Mouse (Mus musculus) granulocyte monocyte progenitor cell, adult 5-6 weeks (primary cell): ENCODE data around the gene Ptpn4. TPM values are rescaled to one million over a fixed set of nuclear protein-coding genes. Genes with fewer than 3 reads are reported as not detected.

Experiments used
- ATAC-seq: replicated peaks from 2 replicates; pipeline ENCODE4 v1.8.0; 2016; ENCODE audit warnings: mild to moderate bottlenecking, moderate TSS enrichment, inconsistent platforms; ENCODE audit not compliant: poor library complexity, severe bottlenecking
- total RNA-seq, 2 experiments: library from RNA; stranded (forward) in 1 of 2; stranded (reverse) in 1 of 2; fragments of 200-712, 200-1000 nt in 1 of 2; fragments of >200 nt in 1 of 2; fragmentation: Nextera tagmentation in 1 of 2; gene quantifications; 2 replicates each; pipeline ENCODE4 v1.2.3; 2014 to 2017

Ptpn4 gene
- 23.0 and 28.0 TPM in 2 replicates for total RNA-seq (2014; fragmentation: Nextera tagmentation)
- total RNA-seq (2017) = 13.6 and 20.3 TPM in 2 replicates

DNA sequence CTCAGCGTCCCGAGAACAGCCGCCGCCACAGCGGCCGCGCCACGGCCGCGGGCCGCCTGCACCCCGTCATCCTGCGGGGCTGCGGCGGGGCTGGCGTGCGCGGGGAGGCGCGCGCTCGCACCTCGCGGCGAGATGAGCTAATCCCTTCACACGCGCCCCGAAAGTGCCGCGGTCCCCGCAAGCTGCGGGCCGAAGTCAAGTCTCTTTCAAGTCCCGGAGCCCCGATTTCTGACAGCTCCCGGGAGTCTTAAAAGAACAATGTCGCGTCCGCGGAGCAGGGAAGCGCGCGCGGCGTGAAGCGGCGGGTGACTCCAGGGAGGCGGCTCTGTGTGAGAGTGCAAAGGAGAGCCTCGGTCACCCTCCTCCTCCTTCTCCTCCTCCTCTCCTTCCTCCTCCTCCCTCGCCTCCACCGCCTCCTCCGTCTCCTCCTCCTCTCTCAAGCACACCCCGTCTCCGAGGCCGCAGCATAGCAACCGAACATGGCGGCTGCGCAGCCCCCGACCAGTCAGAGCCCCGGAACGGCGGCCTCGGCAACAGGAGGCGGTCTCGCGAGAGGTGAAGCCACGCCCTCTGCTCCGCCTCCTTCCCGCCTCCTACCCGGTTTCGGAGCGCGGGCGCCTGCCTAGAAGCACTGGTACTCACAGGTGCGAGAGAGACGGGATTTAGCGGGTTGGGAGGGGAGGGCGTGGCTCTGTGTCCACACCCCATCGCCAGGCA lies at the start of gene Ptpn4:
Ptpn4 (minus strand) TSS at position 579 of the 717 bp plus-strand sequence.
- ATAC-seq = peak; percentile 98

DNA sequence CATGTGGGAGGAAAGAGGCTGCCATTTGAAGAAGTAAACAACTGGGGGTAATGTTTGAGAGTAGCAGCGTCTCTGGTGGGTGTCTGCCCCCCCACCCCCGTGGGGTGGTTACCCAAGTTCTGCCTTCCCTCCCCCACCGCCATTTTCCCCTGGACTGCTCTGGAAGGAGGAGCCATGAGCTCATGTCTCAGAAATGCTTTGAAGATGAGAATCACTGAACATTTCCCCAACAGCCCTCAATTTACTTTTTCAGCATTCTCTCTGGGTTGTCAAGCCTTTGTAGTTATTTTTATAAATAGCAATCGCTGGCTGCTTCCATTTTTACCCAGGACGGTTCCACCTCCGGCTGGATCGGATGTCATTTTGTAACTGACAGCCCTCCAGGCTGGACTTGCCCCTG lies 48.9 kb upstream of the Ptpn4 start:
- no peak for ATAC-seq

DNA sequence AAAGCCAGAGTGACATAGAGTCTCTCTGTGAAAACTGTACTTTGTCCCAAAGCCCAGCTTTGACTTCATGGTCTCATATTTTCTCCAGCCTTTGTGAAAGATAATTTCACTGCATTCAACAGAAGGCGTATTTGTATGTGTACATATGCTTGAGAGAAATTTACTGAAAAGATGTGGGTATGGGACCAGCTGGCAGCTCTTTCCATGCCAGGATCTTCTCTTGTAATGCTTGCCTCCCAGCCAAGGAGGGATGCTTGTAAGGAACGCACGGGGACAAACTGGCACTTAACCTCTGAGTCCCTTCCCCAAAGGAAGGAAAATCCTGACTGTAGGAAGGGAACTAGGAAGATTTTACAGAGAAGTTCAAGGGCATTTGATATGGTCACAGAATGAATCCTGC lies 46.9 kb upstream of the Ptpn4 start:
- ATAC-seq = no peak

DNA sequence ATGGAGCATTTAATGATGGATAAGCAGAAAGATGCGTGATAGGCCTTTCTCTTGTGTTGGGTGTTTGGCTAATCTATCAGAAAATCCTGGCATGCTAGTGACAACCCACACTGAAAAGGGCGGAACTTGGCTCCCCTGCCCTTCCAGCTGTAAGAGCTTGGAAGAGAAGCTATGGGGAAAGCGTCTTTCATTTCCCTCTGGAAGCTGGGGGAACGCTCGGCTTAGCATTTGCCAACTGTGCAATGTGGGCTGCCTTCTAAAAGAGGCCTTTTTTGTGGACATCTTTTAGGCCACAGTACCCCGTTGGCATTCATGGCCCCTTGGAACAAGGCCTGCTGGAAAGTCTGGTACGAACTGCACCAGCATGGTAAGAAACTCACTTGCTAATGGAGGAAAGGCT lies 41.5 kb upstream of the Ptpn4 start:
- ATAC-seq = no peak

DNA sequence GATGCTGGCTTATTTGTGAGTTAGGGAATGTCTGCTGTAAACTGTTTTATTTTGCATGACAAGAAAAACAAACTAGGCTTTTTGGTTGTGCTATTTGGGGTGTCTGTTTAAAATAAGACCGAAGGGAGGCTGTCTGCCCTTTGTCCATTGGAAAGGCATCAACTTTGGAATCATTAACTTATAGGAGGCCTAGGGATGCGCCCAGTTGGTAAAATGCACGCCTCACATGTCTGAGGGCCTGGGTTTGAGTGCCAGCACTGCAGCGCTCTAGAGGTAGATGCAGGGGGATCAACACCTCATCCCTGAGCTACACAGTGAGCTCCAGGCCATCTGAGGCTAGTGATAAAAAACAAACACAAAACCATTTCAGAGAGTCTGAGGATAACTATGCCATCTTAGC lies 40.1 kb upstream of the Ptpn4 start:
- ATAC-seq = no peak

DNA sequence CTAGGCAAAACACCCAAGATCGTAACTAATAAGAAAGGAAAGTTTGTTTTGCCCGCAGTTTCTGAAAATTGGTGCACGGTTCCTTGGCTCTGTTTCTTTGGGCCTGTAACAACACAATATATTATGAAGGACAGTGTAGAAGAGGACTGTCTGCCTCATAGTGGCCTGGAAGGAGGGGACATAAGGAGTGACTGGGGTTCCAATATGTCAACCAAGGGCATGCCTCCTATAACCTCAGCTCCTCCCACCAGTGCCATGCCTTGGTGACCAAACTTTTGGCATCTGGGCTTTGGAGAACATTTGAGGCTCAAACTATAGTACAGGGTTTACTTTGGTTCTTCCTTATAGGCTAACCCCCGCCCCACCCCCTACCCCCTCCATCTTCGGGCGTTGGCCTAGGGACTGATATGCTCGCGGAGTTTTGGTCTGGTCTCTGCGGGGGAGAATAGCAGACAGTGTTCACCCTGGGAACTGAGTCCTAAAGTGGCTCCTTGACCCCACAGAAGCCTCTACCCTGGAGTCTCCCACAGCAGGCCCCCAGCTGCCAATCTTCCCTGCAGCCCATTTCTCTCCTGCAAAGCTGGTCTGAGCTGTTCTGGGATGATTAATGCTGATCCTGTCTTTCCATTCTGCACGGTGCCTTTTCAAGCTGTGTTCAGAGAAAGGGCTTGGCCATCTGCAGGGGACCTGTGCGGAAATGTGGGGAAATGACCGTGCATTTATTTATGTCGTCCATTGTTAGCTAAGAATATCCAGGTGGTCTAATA lies 31.2 kb upstream of the Ptpn4 start:
- ATAC-seq = no peak

DNA sequence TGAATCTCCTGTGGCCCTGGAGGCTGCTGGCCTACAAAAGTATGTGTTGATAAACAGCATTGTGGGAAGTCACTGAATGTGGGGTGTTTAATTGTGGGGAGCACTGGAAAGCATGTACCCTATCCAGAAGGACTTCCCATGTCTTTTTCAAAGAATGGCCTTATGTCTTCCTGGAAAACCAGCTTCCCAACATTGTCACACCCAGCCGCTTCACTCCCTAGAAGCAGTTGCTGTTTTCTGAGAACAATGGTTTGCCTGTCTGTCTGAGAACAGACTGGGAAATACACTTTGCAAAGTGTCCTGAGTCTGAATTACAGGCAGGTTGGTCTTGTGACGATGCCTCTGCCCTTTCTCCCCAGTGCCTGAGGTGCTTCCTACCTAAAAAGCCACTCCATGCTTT lies 29.9 kb upstream of the Ptpn4 start:
- no peak for ATAC-seq

DNA sequence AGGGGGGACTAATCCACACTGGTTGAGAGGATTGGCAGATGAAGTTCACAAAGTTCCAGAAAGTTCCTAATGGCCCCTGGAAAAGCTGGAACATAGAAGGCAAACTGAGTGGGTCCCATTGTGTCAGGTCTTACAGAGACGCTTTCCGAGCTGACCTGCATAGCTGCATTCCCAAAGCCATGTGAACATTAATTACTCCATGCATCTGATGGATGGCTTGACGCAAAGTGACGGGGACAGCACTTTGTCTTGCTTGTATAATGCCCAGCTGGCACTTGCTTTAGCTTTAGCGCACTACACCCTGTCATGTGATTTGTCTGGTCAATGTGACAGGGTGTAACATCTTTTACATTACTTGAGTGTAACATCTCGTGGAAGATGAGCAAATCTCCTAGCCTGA lies 27.9 kb upstream of the Ptpn4 start:
- ATAC-seq = no peak

DNA sequence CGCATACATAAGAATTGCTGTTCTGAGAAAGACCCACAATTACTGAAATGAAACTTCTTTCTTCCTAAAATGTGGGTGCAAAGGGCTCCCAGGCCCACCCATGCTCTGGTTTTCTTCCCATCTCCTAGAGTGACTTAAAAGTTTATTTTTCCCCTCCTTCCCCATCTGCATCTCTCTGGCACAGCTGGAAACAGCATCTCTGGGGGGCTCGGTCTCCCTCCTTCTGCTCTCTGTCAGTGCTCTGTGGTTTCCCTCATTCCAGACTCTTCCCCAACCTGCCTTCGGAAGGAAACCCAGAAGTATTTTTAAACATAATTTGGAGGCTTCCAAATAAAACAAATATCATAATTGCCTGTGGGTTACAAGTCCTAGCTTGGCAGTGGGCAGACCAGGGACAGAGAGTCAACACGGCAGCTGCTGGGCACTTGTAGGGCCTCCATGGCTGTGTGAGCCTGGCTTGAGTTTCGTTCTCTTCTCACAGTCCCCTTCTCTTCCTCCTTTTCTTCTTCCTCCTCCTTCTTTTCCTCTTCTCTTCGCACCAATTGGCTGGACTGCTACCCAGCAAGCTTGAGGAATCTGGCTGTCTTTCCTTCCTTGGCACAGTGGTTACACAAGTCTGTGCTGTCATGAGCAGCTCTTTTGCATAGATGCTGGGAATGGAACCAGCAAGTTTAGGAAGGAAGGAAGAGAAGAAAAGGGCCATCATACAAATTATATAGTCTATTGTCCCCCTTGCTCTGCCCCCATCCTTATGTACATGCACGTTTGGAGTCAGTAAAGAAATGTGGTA lies 26.3 kb upstream of the Ptpn4 start:
- ATAC-seq = peak; percentile 35; the same call in 1 of the 2 replicates

DNA sequence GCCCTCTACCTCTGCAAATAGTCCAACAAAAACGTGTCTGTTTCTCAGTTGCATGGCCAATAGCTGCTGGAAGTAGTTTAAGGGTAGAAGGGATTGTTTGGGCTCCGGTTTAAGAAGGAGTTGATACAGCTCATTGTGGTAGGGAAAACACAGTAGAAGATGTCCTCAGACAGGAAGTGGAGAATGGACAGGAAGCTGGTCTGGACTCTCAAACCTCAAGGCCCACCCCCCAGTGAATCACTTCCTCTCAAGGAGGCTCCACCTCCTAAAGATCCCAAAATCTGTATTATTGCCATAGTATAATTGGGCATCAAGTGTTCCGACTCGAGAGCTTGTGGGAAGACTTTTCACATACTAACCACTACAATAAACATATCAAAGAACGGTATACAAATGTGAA lies 22.2 kb upstream of the Ptpn4 start:
- ATAC-seq = peak; percentile 67

DNA sequence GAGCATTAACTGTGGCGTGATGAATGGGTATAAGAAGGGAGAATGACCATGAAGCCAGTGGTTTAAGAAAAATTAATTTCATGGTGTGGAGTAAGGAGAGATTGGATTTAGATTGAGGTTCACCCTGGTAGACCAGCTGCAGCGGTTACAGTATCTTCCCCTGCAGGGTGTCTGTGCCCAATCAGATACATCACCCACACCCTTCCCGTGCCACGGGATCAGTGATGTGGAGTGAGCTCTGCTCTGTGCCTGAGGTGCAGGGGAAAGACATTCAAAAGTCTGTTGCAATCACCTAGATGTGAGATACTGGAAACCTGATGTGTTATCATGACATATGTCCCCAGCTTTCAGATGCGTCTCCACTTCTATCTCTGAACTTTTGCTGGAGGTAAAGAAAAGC lies 15.6 kb upstream of the Ptpn4 start:
- ATAC-seq = no peak

DNA sequence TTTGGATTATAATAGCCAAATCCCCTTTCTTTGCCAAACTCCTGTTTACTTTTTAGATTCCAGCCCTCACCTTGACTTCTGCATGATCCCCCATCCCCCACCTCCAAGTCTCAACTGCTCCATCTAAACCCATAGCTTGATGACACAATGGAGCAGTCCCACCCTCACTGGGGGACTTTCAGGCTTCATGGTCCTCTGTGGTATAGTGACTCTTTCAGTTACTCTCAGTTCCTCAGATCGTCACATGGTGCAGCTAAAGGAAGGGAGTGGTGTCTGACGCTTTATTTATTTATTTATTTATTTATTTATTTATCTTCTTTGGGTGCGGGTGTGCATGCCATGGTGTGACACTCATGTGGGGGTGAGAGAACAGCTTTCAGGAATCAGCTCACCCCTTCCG lies 14.9 kb upstream of the Ptpn4 start:
- peak; percentile 33; the same call in 1 of the 2 replicates for ATAC-seq

DNA sequence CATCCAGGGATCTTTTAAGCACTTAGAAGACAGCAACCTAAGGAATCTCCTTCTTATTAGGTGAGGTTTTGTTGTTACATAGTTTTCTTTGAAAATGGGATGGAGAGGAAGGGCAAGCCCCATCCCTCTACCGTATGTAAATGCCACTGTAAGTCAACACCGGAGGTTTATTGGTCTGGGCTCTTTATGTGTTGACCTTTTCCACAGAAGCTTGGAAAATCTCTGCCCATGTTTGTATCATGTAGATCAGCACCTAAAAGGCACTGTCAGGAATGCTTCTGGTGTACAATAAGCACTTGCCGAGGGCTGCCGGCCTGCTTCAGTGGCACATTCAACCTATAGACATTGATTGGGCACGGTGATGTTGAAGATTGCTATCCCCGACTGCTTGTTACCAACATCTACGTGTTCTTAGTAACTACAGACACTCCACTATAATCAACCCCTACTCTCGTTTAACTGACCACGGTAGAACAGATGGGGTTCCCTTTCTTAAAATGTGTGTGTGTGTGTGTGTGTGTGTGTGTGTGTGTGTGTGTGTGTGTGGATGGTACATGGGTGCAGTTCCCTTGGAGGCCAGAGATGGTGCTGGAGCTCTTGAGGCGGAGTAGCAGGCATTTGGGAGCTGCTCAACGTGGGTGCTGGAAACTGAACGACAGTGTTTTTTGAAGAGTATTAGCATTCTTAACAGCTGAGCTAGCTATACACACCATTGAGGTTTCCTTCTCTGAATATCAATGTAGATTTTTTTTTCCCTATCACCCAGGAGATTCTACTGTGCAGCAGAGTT lies 11.9 kb upstream of the Ptpn4 start:
- ATAC-seq = no peak

DNA sequence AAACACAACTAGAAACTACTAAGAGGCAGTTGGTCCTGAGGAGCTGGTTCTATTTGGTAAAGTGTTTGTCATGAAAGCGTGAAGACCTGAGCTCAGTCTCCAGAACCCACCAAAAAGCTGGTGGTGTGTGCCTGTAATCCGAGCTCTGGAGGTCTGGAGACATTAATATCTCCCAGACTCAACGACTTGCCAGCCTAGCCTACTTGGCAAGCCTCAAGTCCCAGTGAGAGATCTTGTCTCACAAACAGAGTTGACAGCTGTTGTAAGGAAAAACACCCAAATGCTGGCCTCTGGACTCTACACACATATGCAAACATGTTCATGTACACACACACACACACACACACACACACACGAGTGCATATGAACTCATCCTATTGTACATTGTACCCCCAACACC lies 7.9 kb upstream of the Ptpn4 start:
- no peak for ATAC-seq

DNA sequence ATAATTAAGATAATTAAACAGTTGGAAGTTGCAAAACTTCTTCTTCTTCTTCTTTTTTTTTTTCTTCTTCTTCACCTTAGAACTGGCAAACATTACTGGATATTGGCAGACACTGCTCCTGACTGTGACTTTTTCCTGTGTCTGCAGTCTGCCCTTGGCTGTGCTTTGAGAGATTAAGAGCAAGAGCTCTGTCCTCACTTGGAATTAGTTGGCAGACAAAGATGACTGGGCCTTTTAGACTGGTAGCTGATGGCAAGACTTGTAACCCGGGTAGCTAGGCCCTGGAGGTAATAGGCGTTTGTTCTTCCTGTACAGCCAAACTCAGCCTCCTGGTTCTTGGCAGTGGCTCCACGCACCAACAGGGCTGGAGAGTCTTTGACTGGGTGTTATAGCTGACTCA lies 5.7 kb upstream of the Ptpn4 start:
- ATAC-seq = no peak

DNA sequence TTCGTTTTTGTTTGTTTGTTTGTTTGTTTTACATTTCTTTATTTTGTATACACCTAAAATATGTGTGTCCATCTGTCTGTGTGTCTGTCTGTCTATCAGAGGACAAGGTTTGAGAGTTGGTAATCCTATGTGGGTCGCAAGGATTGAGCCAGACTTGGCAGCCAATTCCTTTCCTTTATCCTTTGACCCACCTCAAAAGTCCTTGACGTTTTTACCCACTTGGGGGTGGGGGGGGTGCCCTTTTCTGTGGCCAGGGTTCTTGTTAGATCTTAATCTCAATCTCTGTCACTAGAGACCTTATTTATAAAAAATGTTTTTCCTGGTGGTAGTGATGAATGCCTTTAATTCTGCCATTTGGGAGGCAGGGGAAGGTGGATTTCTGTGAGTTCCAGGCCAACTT lies 828 bp upstream of the Ptpn4 start:
- ATAC-seq = no peak

DNA sequence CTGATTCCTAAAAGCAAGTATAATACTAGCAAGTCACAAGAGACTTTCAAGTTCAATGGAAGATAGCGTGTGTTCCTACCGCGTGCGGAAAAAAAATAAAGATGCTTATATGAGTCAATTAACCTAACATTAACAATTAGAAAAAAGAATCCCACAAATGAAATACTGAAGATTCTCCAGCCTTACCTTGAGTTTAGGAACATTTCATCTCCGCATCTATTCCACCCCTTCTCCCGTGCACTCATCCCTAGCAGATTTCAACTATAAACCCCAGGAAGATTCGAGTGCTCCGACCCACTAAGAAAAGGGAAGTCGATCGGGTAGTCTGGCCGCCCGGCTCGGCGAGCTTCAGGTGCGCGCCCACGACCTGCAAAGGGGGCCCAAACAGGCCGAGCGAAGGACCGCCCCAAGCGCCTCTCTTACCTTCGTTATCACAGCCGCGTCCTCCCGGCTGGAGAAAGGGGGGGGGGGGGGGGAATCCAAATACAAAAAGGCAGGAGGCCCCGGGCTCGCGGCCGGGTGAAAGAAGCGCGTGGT lies 866 bp downstream of the Ptpn4 start:
- ATAC-seq = peak; percentile 33

DNA sequence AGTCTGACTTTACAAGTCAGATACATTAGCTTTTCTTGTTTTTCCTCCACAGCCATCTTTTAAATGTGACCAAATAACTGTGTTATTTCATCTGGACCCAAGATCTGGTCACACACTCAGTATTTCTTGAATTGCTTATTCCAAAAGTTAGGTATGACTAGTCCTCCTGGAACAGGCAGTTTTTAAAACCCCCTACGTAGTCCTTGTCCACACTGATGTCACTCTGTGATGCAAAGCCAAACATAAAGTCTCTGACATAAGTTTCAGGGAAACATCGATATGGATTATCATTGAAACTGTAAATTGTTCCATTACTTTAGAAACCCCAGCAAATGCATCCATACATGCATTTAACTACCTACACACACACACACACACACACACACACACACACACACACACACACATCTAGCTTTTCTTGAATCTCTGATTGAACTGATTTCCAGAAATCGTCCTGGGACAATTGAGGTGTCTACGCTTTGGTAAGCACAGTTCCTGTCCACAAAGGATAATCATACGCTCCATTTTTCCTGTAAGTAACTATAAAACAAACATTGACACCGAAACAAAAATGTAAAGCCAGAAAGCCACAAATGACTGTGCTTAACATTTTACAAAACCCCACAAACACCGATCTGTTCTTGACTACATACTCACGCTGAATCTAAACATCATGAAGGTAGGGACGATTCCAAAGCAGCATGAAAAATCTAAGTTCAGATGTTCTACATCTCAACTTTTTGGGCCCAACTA lies 1.5 kb downstream of the Ptpn4 start:
- ATAC-seq = no peak

DNA sequence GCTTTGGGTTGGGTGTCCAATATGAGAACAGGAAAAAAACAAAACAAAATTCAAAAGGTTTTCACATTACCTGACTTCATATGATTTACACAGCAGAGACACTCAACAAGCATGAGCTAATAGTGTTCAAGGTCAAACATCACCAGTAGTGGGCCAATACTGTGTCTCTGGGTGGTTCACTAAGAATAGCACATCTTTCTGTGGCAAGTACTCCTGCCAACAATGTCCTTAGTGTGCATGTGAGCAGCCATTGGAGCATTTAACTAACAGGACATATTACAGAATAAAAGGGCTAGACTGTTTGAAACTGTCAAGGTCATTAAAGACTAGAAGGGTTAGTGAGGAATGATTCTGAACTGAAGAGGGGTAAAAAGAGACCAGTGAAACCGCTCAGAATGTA lies 9.3 kb downstream of the Ptpn4 start:
- no peak for ATAC-seq
